Mouse (Mus musculus) ES-E14 (cell line): ENCODE measurements at regions not wholly inside any gene's neighbourhood (a gene's known extent, or its start where the extent isn't known, plus 50 kb on each side); places are given as distances from the start of the nearest gene placed in this dataset.

Source experiments
- DNase-seq: peaks from one replicate; pipeline ENCODE4 v3.0.0-alpha.2; 2013; ENCODE audit warnings: low read depth, low spot score
- H3K27ac ChIP-seq: 2 replicates; pipeline ENCODE4 v1.5.1; 2012; ENCODE audit warnings: low read depth, mild to moderate bottlenecking, low read length, moderate library complexity, mixed read lengths; ENCODE audit not compliant: poor library complexity, insufficient read depth, severe bottlenecking
- H3K36me3 ChIP-seq: 2 replicates; pipeline ENCODE4 v1.6.1; 2012; ENCODE audit warnings: mild to moderate bottlenecking, low read length, moderate library complexity, mixed read lengths; ENCODE audit not compliant: control insufficient read depth, poor library complexity, insufficient read depth, severe bottlenecking
- H3K4me1 ChIP-seq, 2 experiments: fragments of 150-350 bp in 1 of 2; sonication (generic) in 1 of 2; 2 replicates each; pipeline ENCODE4 v1.6.1; 2012; ENCODE audit warnings: low read length in 2 of 2, mild to moderate bottlenecking in 1 of 2, mixed read lengths in 1 of 2; ENCODE audit not compliant: control insufficient read depth in 2 of 2, insufficient read depth in 2 of 2, poor library complexity in 1 of 2
- H3K4me3 ChIP-seq, 2 experiments: fragments of 150-350 bp in 1 of 2; sonication (generic) in 1 of 2; 2 replicates each; pipeline ENCODE4 v1.5.1; 2012; ENCODE audit warnings: low read length in 2 of 2, low read depth in 1 of 2, mild to moderate bottlenecking in 1 of 2, mixed read lengths in 1 of 2; ENCODE audit not compliant: insufficient read depth in 1 of 2, poor library complexity in 1 of 2, severe bottlenecking in 1 of 2
- H3K9ac ChIP-seq: 2 replicates; pipeline ENCODE4 v1.6.1; 2012; ENCODE audit warnings: low read depth, mild to moderate bottlenecking, low read length, mixed read lengths; ENCODE audit not compliant: poor library complexity, insufficient read depth, severe bottlenecking
- H3K9me3 ChIP-seq: fragments of 150-350 bp; sonication (generic); 2 replicates; pipeline ENCODE4 v1.6.1; 2012; ENCODE audit warnings: low read depth, mild to moderate bottlenecking, low read length; ENCODE audit not compliant: control insufficient read depth, insufficient read depth
- CHD2 ChIP-seq: IDR thresholded peaks from 2 replicates; pipeline ENCODE4 v1.6.1; 2014; ENCODE audit warnings: mild to moderate bottlenecking, low read depth, low read length, inconsistent platforms
- HCFC1 ChIP-seq: IDR thresholded peaks from 2 replicates; pipeline ENCODE4 v1.6.1; 2012; ENCODE audit warnings: low read length, inconsistent platforms, borderline replicate concordance; ENCODE audit not compliant: insufficient read depth
- MAFK ChIP-seq: IDR thresholded peaks from 2 replicates; pipeline ENCODE4 v1.6.1; 2014; ENCODE audit warnings: mild to moderate bottlenecking, low read depth, low read length, inconsistent platforms; ENCODE audit not compliant: insufficient read depth
- ZC3H11A ChIP-seq: IDR thresholded peaks from 2 replicates; pipeline ENCODE4 v1.6.1; 2012; ENCODE audit warnings: low read depth, mild to moderate bottlenecking, inconsistent platforms, low read length, borderline replicate concordance
- ZNF384 ChIP-seq: IDR thresholded peaks from 2 replicates; pipeline ENCODE4 v1.6.1; 2012; ENCODE audit warnings: low read depth, low read length, inconsistent platforms
- in situ Hi-C, 2 experiments: fragments of 600-800 bp; cut with MboI; formaldehyde crosslinking; loops; one replicate each; pipeline ENCODE4 v1.15.1; 2025; ENCODE audit warnings: low sequenced_read_pairs in 2 of 2, inconsistent platforms in 1 of 2; ENCODE audit not compliant: unreplicated experiment in 2 of 2

GRCm38 (mm10) chr8:126837318-126838025, 108.2 kb downstream of the Tomm20 start:
- Histone ChIP-seq H3K9ac (no peak overlapping the region), H3K27ac (no peak overlapping the region), H3K9me3 (no peaks in the 10 kb centered on the region), H3K4me1 (peaks cover 8 to 13% of the 10 kb centered on the region in 2 experiments; a peak in 3 of 4 replicates), H3K36me3 (no peaks in the 10 kb centered on the region), H3K4me3 (no peak overlapping the region)
- no peak for DNase-seq
- TF ChIP-seq HCFC1, result no peak
- TF ChIP-seq CHD2, result no peak
- TF ChIP-seq MAFK, result no peak
- no peak for TF ChIP-seq ZC3H11A
- no peak for TF ChIP-seq ZNF384
- in situ Hi-C loops, result no loop called here

- TF ChIP-seq ZNF384, result no peak
- Histone ChIP-seq H3K36me3 (no peaks in the 10 kb centered on the region), H3K27ac (no peak overlapping the region), H3K9me3 (no peaks in the 10 kb centered on the region), H3K9ac (no peak overlapping the region), H3K4me1 (peaks cover 10 to 19% of the 10 kb centered on the region in 2 experiments; a peak in 3 of 4 replicates), H3K4me3 (no peak overlapping the region)
- in situ Hi-C loops, result no loop called here
- DNase-seq, result no peak
Measured at GRCm38 (mm10) chr8:126835554-126835953, 110.1 kb downstream of the Tomm20 start.

GRCm38 (mm10) chr8:126833471-126834453, 111.9 kb downstream of the Tomm20 start:
- no peak for TF ChIP-seq HCFC1
- TF ChIP-seq ZC3H11A, result no peak
- no peak for TF ChIP-seq MAFK
- no peak for TF ChIP-seq ZNF384
- no peak for TF ChIP-seq CHD2
- Histone ChIP-seq H3K9ac (no peak overlapping the region), H3K4me1 (peaks cover 11 to 12% of the 10 kb centered on the region in 2 experiments; a peak in 2 of 4 replicates), H3K27ac (no peak overlapping the region), H3K9me3 (no peaks in the 10 kb centered on the region), H3K4me3 (no peak overlapping the region), H3K36me3 (no peaks in the 10 kb centered on the region)
- DNase-seq, result no peak
- in situ Hi-C loops, result no loop called here

- DNase-seq, result no peak
- H3K4me3 ChIP-seq, result no peak overlapping the region
- TF ChIP-seq MAFK, result no peak
- TF ChIP-seq HCFC1, result no peak
- TF ChIP-seq ZC3H11A, result no peak
- no peak for TF ChIP-seq ZNF384
- no peak for TF ChIP-seq CHD2
- H3K9ac ChIP-seq, result no peak overlapping the region
- no peaks in the 10 kb centered on the region for H3K9me3 ChIP-seq
- no peaks in the 10 kb centered on the region for H3K36me3 ChIP-seq
- H3K27ac ChIP-seq, result no peak overlapping the region
- in situ Hi-C loops, result no loop called here
- H3K4me1 ChIP-seq, result peaks cover 7 to 11% of the 10 kb centered on the region in 2 experiments; a peak in 2 of 4 replicates
Measured at GRCm38 (mm10) chr8:126833006-126833405, 112.6 kb downstream of the Tomm20 start.
